Mouse (Mus musculus) urinary bladder, postnatal 25 days (tissue): ENCODE measurements around the gene Gm7945.
"Not testable (repeated sequence)": the region's sequence is repeated elsewhere in the genome, so short reads cannot be mapped to it uniquely, and the experiment has no call there.

Source experiments
- DNase-seq: peaks from one replicate; pipeline ENCODE4 v3.0.0; 2022; ENCODE audit warnings: low spot score

Gene Gm7945

GRCm38 (mm10) chr14:41386279-41386678 is at the start of gene Gm7945:
Gm7945 (minus strand) TSS chr14:41386379.
- DNase-seq = not testable (repeated sequence)

- not testable (repeated sequence) for DNase-seq
These were observed 39.4 kb upstream of the Gm7945 start for GRCm38 (mm10) chr14:41425393-41426075.

- not testable (repeated sequence) for DNase-seq
These were observed 38.5 kb upstream of the Gm7945 start for GRCm38 (mm10) chr14:41424694-41425093.

GRCm38 (mm10) chr14:41408181-41408580 is 22.0 kb upstream of the Gm7945 start, which contains the start of gene Gm6482:
Gm6482 (minus strand) TSS chr14:41408281.
- not testable (repeated sequence) for DNase-seq

DNA sequence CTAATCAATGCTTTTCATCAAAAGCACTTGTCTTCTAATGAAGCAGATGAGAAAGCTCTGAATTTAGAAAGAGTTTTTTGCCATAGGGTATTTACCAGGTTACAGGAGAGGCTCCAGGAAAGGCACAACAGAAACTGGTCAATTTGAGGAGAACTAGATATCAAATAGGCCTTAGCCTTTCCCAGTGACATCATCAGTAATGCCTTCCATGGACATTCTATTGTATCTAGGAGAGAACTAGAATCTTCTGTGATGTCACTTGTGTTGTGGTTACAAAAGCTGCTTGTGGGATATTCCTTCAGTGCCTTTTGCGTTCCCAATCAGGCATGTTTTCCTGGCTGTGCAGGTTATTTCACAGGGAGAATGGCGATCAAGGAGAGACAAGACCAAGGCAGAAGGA is 37.9 kb downstream of the Gm7945 start, which contains the start of gene Gm5798:
Gm5798 (plus strand) TSS at position 301 of the 400 bp plus-strand sequence.
- not testable (repeated sequence) for DNase-seq
